Mouse (Mus musculus) spleen, adult 2 months (tissue): ENCODE data around the gene Zfp663.

ENCODE experiments used
- CTCF ChIP-seq: fragments of 200-500 bp; IDR thresholded peaks from 2 replicates; pipeline ENCODE4 v1.5.1; 2011; ENCODE audit warnings: mild to moderate bottlenecking, inconsistent platforms; ENCODE audit not compliant: insufficient read depth, insufficient read length, insufficient replicate concordance; ENCODE audit errors: extremely low read depth
- POLR2A ChIP-seq: fragments of 200-500 bp; IDR thresholded peaks from 2 replicates; pipeline ENCODE4 v1.6.1; 2011; ENCODE audit warnings: low read depth, low read length, inconsistent platforms

GRCm38 (mm10) chr2:165397502-165398163 is 29.1 kb upstream of the Zfp663 start:
- TF ChIP-seq CTCF, result no peak
- no peak for TF ChIP-seq POLR2A
